Comparison of ENCODE assay signal across 9 mouse cellular contexts in the genomic region with DNA sequence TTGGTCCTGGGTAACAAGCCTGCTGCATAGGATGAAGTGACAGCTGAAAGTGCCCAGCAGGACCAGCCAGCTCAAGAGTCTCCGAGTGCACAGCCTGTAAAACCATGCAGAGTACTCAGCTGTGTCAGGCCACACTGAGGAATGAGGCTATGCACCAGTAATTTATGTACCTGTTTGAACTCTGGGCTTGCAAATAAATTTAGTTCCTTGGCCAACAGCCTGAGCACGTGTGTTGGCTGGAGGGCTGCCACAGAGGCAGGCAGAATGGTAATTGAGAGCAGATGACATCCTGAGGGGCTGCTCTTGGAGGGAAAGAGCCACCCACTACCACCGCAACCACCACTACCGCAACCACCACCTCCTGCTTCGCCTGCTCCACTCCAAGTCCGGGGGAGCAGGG.
DNase-seq lines count a peak whose midpoint lies in the region; ATAC-seq and TF ChIP-seq lines count a peak whose summit lies in the region.
"Had no signal": no experiment of that assay in that cellular context is flagged by ENCODE, and none has a peak within 500 bp of the region (broad histone marks: within the 10 kb centered on the region; RNA-seq: fewer than 3 reads in every experiment).

No protein-coding gene starts in this region.

- H3K4me1 ChIP-seq in liver, adult 2 months (ENCODE audit: control insufficient read depth, insufficient read depth, low read length): no peaks in the 10 kb centered on the region
- H3K4me1 ChIP-seq in neural tube, embryonic 12.5 days: peaks cover 27% of the 10 kb centered on the region
- peaks cover 12% of the 10 kb centered on the region; the same call in 1 of the 2 replicates for H3K4me1 ChIP-seq in forebrain, postnatal 0 days (ENCODE audit: insufficient read depth)
- H3K4me1 ChIP-seq in liver, postnatal 0 days (ENCODE audit: insufficient read depth): no peaks in the 10 kb centered on the region
- H3K4me1 ChIP-seq: liver, embryonic 15.5 days had no signal

- no peaks in the 10 kb centered on the region for H3K27me3 ChIP-seq in liver, adult 2 months (ENCODE audit: control insufficient read depth, insufficient read depth, low read length)
- peaks cover 23% of the 10 kb centered on the region for H3K27me3 ChIP-seq in neural tube, embryonic 12.5 days (replicated peaks)
- no peaks in the 10 kb centered on the region for H3K27me3 ChIP-seq in forebrain, postnatal 0 days (ENCODE audit: insufficient read depth, low read length)
- 0 out of 2 replicates have a peak, but pooled peaks cover 2% of the 10 kb centered on the region for H3K27me3 ChIP-seq in liver, postnatal 0 days (ENCODE audit: insufficient read depth, low read length)

- no peak overlapping the region for H3K27ac ChIP-seq in liver, adult 2 months (replicated peaks; ENCODE audit: insufficient read depth, low read depth, low read length)
- H3K27ac ChIP-seq in neural tube, embryonic 12.5 days: no peak overlapping the region
- no peak overlapping the region for H3K27ac ChIP-seq in forebrain, postnatal 0 days (ENCODE audit: low read depth, low read length)
- no peak overlapping the region for H3K27ac ChIP-seq in liver, postnatal 0 days (ENCODE audit: low read depth)
- H3K27ac ChIP-seq: liver, embryonic 15.5 days had no signal

- TF ChIP-seq EP300 in liver, postnatal 0 days (IDR thresholded peaks at IDR 0.05; ENCODE audit: low read depth): no peak

- H3K9me3 ChIP-seq in neural tube, embryonic 12.5 days: no peaks in the 10 kb centered on the region
- H3K9me3 ChIP-seq in forebrain, postnatal 0 days (ENCODE audit: low read length): no peaks in the 10 kb centered on the region
- H3K9me3 ChIP-seq in liver, postnatal 0 days (ENCODE audit: low read length): no peaks in the 10 kb centered on the region
- H3K9me3 ChIP-seq: liver, embryonic 15.5 days had no signal

- no peak overlapping the region for H3K9ac ChIP-seq in liver, adult 2 months (ENCODE audit: low read depth, low read length)
- no peak overlapping the region for H3K9ac ChIP-seq in neural tube, embryonic 12.5 days
- H3K9ac ChIP-seq in forebrain, postnatal 0 days: no peak overlapping the region
- H3K9ac ChIP-seq in liver, postnatal 0 days (replicated peaks): no peak overlapping the region
- H3K9ac ChIP-seq: liver, embryonic 15.5 days had no signal

- 65% methylated on average over 6 of the region's 6 CpGs for WGBS in liver, adult 2 months
- WGBS in neural tube, embryonic 12.5 days: 29% methylated on average over 6 of the region's 6 CpGs
- 34% methylated on average over 6 of the region's 6 CpGs for WGBS in forebrain, postnatal 0 days
- WGBS in liver, postnatal 0 days (ENCODE audit: insufficient replicate concordance): 22% methylated on average over 6 of the region's 6 CpGs

- DNase-seq in liver, adult 2 months (ENCODE audit: extremely low read depth, low read depth, low spot score): peak; percentile 25
- DNase-seq in liver: no peak
- peak; percentile 66 for DNase-seq in embryo, embryonic 11.5 days (ENCODE audit: low read depth, low spot score)
- DNase-seq in kidney, adult 8-10 months: peak; percentile 89 to 90
- no peak for DNase-seq in left cerebral cortex, adult 11 months (ENCODE audit: low spot score)
- DNase-seq in forebrain, postnatal 0 days: no peak
- DNase-seq in liver, postnatal 0 days: no peak

- H3K4me2 ChIP-seq in neural tube, embryonic 12.5 days (replicated peaks): no peak overlapping the region
- no peak overlapping the region for H3K4me2 ChIP-seq in forebrain, postnatal 0 days (ENCODE audit: low read depth)
- no peak overlapping the region for H3K4me2 ChIP-seq in liver, postnatal 0 days (ENCODE audit: low read depth, low read length)
- H3K4me2 ChIP-seq: liver, embryonic 15.5 days had no signal

- H3K4me3 ChIP-seq in liver, adult 2 months (ENCODE audit: insufficient read depth, low read depth, low read length): no peak overlapping the region
- no peak overlapping the region for H3K4me3 ChIP-seq in neural tube, embryonic 12.5 days
- no peak overlapping the region for H3K4me3 ChIP-seq in forebrain, postnatal 0 days (ENCODE audit: low read depth, low read length)
- H3K4me3 ChIP-seq in liver, postnatal 0 days (ENCODE audit: low read depth, low read length): no peak overlapping the region
- H3K4me3 ChIP-seq: liver, embryonic 15.5 days had no signal

- no peak for TF ChIP-seq CTCF in liver, adult 2 months (IDR thresholded peaks at IDR 0.05; ENCODE audit: low read depth, low read length)
- TF ChIP-seq CTCF in forebrain, postnatal 0 days (IDR thresholded peaks at IDR 0.05; ENCODE audit: low read depth): no peak
- TF ChIP-seq CTCF in liver, postnatal 0 days (IDR thresholded peaks at IDR 0.05; ENCODE audit: low read depth): no peak

- ATAC-seq in neural tube, embryonic 12.5 days (ENCODE audit: low FRiP score, low read depth): peak; percentile 44; the same call in 1 of the 2 replicates
- ATAC-seq in forebrain, postnatal 0 days: no peak
- no peak for ATAC-seq in liver, postnatal 0 days

- TF ChIP-seq POLR2A in liver, adult 2 months (IDR thresholded peaks at IDR 0.05; ENCODE audit: extremely low read depth, insufficient read depth, low read length): no peak

- H3K36me3 ChIP-seq in liver, adult 2 months (ENCODE audit: control insufficient read depth, insufficient read depth, low read length): no peaks in the 10 kb centered on the region
- H3K36me3 ChIP-seq in neural tube, embryonic 12.5 days: no peaks in the 10 kb centered on the region
- no peaks in the 10 kb centered on the region for H3K36me3 ChIP-seq in forebrain, postnatal 0 days (ENCODE audit: insufficient read depth)
- no peaks in the 10 kb centered on the region for H3K36me3 ChIP-seq in liver, postnatal 0 days (replicated peaks; ENCODE audit: insufficient read depth, low read length)
- H3K36me3 ChIP-seq: liver, embryonic 15.5 days had no signal

- no peaks in the 10 kb centered on the region for H3K79me2 ChIP-seq in liver, adult 2 months (ENCODE audit: control insufficient read depth, insufficient read depth, low read length)

Comparison
In these comparisons a context has a peak if more than half of its experiments do, and no peak if none do; other contexts are left out.
1. DNase-seq: peak in liver, adult 2 months (single experiment), embryo, embryonic 11.5 days (single experiment) and kidney, adult 8-10 months (2 of 2); none in liver (single experiment), left cerebral cortex, adult 11 months (single experiment), forebrain, postnatal 0 days (single experiment) and liver, postnatal 0 days (single experiment).